Mouse (Mus musculus) mature B cell (primary cell): ENCODE results near the gene Ppp2r5c.

Experiments
- in situ Hi-C: fragments of 300-500 bp; cut with MboI; formaldehyde crosslinking; loops from 2 replicates; pipeline ENCODE4 v1.14.3; 2019

The Ppp2r5c gene

DNA sequence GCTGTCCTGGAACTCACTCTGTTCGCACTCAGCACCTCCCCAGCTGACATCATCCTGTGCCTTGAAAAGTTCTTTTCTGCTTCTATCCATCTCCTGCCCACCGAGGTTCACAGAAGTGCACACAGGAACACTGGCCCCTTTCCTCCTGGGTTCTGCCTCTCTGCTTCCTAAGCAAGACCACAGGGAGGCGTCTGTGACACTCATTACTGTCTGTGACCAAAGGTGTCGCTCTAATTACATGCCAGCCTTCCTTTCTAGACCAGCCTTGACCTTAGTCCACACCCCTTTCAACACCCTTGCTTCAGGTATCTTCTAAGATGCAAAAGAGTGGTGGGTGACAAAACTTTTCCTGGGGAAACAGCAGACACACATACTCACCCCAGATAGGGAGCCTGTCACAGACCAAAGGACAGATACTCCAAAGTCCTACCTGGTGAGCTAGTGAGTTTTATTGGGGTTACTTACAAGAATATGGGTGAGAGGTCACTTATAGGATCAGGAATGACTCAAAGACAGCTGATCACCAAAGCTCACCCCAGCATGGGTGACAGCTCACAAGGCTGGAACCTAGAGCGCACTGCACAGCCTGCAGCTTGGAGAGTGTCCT is 8.4 kb upstream of the Ppp2r5c start:
- in situ Hi-C loops = no loop called here

DNA sequence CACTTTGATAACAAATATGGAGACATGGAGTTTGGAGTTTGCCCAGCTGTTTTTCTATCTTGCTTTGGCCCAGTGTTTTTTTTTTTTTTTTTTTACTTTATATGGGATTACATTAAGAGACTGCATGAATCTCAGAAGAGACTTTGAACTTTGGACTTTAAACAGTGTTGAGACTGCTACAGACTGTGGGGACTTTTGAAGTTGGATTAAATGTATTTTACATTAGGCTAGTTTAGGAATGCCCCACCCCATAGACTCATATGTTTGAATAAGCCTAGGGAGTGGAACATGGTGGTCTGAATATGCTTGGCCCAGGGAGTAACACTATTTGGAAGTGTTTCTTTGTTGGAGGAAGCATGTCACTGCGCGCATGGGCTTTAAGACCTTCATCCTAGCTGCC is 4.7 kb upstream of the Ppp2r5c start:
- in situ Hi-C loops = loop anchor here (10.0 kb wide), 2 partner anchors 263 to 403 kb away; partner anchors contain the start of genes Hsp90aa1 and Mok

DNA sequence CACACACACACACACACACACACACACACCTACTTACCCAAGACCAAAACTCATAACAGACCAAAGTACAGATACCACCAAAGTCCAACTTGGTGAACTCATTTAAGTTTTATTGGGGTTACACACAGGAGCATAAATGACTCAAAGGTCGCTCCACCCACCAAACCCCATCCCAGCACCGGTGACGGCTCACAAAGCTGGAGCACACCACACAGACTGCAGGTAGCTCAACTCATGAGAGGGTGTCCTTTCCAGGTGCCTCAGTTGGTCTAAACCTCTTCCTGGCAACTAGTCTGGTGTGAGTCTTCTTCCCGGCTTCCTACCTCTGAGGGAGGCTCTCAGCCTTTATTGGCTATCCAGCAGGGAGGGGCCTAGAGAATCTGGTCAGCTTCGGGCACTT is 2.4 kb upstream of the Ppp2r5c start:
- in situ Hi-C loops = loop anchor here (10.0 kb wide), 2 partner anchors 260 to 400 kb away; partner anchors contain the start of genes Hsp90aa1 and Mok

DNA sequence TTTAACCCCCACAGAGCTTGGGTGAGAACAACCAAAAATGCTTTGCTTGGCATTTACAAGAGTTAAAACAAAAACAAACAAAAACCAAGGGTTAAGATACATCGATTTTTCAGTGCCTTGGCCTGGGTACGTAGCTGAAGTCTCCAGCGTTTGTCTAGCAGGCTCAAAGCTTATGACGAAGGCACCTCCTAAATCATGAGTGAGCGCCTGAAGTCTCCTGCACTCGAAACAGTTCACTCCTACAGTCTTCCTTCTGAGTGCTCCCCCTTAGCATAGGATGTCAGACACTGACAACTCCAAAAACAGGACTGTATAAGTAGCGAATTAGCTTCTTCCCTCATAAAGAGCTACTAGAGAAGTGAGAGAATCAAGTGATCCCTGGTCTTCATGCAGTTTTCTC is 1.1 kb upstream of the Ppp2r5c start:
- in situ Hi-C loops = loop anchor here (10.0 kb wide), 2 partner anchors 259 to 399 kb away; partner anchors contain the start of genes Hsp90aa1 and Mok

DNA sequence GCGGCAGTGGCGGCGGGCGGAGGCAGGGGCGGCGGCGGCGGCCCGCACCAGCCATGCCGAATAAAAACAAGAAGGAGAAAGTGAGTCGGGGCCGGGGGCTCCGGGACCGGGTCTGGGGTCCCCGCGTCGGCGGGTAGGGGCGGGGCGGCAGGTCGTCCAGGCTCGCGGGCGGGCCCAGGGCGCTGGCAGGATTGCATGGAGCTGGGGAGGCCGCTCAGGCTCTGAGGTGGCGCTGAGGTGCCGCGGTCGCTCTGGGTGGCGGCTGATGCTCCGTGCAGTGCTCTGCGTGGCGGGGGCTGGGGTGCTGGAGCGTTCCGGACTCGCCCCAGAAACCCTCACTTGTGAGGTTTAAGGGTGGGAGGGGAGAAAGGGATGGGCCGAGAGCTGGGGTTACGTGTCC is 386 bp downstream of the Ppp2r5c start:
- in situ Hi-C loops = loop anchor here (10.0 kb wide), 2 partner anchors 257 to 397 kb away; partner anchors contain the start of genes Hsp90aa1 and Mok

DNA sequence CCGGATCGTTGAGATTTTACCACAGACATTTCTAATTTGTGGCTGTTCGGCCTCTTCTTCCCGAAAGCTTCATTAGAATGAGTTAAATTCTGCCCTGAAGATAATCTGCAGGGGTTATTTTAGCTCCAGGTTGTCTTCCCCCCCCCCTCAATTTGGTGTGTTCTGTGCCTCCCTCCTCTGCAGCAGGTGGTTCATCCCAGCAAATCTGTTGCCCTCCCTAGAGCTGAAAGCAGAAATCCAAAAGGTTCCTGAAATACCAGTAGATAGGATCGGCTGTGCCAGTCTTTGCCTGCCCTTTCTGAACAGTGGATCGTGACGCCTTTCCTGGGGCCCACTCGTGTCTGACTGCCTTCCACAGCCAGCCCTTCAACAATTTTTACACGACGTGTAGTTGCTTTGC is 1.8 kb downstream of the Ppp2r5c start:
- in situ Hi-C loops = loop anchor here (10.0 kb wide), 2 partner anchors 256 to 396 kb away; partner anchors contain the start of genes Hsp90aa1 and Mok

DNA sequence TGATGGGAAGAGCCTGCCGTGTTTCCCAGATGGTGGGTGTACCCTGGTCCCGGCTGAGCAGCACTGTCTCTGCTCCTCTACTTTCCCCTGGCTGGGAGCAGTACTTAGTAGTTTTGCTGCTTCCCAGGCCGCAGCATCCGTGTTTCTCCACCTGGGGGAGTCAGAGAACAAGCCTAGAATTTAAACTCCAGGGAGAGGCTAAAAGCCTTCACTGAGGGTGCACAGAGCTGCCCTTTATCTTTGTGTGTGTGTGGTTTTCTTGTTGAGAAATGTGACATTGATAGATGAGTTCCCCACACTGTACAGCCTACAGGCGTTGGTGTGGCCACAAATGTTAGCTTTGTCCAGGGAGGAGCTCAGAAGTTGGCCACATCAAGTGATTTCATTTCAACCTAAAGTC is 7.3 kb downstream of the Ppp2r5c start:
- in situ Hi-C loops = no loop called here

DNA sequence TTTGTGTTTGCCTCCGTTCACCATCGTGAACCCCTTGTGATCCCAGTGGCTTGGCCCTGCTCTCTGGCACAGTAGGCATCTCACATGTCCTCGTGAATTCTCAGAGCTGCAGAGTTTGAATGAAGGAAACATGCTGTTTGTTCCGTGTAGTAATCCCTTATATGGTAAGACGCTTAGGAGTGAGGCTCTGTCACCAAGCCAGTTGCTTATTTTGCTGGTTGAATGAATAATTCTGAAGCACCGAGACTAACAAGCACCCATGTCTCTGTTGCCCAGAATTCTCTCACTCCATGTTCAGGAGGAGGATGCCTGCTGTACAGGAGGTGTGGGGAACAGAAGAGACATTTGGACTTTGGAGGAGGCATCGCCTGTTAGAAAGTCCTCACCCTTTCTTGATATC is 9.1 kb downstream of the Ppp2r5c start:
- in situ Hi-C loops = no loop called here

DNA sequence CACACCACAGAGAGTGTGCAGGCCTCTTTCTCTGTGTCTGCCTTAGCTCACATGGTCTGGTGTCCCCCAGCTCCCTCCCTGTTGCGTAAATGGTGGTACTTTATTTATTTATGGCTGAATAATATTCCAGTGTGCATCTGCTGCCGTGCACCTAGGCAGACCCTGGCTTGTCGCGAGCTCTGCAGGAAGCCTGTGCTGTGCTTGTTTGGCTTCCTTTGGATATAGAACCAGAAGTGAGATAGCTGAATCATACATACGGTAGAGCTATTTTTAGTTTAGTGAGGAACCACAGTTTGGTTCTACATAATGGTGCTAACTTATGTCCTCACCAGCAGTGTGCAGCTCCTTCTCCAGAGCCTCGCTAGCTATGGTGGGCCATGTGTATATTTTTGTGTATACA is 11.7 kb downstream of the Ppp2r5c start:
- in situ Hi-C loops = no loop called here

DNA sequence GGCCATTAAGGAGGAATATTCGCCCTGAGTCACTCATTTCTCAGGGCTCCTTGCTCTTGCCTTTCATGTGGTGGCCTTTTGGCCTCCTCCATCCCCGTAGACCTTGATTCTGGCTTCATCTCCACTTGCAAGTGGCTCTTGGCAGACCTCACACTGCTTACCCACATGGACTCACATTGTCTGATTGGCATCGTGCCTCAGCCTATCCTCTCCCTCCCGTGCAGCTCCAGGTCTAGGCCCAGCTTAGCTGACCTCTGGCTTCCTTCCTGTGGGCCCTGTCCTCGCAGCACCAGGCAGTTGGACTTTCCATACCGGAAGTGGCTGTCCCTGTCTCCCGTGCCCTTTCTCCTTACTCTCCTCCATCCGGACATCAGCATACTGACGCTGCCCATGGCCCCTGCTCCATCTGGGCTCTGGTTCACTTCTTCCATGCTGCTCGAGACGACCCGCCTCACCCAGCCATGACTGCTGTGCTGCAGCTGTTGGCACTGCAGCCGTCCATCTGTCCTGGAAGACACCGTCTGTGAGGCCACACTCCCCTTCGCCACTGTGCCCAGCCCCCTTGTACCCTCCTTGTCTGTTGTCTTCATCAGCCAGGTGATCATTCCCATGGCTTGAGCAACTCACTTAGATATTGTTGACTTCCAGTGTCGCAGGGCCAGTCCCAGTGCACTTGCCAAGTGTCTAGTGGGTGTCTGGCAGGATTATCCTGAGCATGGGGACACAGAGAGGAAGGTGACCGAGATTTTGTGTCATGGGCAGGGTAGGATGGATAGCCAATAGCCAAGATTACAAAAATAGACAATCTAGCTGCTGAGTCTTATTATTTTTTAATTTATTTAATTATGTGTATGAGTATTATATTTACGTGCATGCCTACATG is 13.7 kb downstream of the Ppp2r5c start:
- in situ Hi-C loops = no loop called here

DNA sequence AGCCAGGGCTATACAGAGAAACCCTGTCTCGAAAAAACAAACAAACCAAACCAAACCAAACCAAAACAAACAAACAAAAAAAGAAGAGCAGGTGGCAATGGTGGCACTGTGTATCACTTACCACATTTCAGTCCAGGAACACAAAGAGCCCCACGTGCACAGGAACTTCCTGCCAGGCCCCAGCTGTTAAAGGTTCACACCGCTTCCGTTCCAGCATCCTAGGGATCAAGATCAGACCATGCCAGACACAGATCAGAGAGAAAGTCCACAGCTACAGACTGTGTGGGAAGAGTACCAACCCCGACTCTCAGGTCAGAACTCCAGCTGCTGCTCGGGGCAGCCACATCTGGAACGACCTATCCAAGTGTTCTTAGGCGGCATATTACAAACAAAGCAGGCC is 16.8 kb downstream of the Ppp2r5c start:
- in situ Hi-C loops = no loop called here

DNA sequence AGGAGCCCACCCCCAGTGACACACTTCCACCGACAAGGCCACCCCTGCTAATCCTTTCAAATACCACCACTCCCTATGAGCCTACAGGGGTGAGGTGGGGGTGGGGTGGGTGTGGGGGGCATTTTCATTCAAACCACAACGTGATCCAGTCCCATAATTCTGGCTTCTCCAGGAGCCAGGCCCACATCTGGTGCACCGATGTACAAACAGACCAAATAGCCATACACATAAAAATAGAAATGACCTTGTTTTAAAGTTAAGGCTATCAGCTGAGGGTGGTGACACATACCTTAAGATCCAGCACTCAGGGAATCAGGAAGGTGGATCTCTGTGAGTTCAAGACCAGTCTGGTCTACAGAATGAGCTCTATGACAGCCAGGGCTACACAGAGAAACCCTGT is 24.5 kb downstream of the Ppp2r5c start:
- in situ Hi-C loops = no loop called here

DNA sequence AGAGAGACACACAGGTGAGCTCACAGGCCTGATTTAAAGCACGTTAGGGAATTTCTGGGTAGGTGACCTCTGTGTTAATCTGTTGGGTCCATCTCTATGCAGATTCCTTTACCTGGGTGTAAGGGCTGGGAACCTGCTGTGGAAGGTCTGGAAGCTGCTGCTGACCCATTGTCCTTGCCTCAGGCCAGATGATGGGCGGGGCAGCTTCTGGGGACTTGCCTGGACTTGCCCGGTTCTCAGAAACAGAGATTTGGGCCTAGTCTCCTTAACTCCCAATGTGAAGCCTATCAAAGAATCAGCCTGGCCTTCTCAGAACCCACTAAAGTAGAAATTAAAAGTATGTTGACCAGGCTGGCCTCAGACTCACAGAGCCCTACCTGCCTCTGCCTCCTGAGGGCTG is 25.3 kb downstream of the Ppp2r5c start:
- in situ Hi-C loops = no loop called here

DNA sequence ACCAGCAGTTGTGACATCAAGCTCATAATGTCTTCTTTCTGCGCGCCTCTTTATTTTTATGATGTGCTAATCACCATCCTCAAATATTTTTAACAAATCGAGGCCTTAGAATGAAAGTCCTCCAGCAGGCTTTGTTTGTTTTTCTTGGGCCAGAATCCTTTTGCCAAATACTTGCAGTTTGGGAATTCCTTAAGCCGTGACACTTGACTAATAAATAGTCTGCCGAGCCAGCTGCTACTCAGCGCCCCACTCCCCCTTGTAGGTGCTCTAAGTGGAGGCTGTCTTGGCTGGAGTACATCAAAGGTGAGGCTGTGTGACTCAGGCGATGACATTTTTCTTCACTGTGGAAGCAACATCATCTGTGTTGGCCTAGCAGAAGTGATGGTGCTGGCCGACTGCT is 27.6 kb downstream of the Ppp2r5c start:
- in situ Hi-C loops = no loop called here

DNA sequence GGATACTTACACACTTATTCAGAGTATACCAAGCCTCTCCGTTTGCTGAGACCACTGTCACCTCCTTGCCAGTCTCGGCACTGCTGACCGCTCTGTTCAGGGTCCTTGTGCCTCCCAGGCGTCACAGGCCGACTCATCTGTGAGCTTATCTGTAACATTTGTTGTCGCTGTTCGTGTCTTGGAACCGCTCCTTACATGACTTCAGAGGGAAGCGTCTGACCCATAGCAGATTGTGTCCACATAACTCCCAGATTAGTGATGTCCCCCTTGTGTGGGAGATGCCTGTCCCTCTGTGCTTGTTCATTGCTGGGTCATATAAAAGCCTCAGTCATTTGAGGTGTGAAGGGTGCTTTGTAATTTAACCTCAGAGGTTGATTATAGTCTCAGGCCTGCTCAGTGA is 29.6 kb downstream of the Ppp2r5c start:
- in situ Hi-C loops = no loop called here

DNA sequence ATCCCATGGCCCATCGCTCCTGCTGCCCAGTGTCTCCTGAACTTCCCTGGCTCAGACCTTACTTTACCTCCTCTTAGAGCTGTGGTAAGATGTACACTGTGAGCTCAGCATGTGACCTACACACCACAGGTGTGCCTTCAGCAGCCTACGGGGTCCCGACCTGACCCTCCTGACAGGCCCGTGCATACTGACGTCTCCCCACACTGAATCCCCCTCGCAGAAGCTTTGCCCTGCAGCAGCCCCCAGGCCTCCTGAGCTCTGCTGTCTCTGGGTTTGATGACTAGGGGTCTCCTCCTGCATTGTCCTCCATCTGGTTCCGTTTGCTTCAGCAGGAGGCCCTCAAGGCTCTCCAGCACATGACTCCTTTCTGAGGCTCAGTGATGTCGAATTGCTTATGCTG is 31.0 kb downstream of the Ppp2r5c start:
- in situ Hi-C loops = no loop called here

DNA sequence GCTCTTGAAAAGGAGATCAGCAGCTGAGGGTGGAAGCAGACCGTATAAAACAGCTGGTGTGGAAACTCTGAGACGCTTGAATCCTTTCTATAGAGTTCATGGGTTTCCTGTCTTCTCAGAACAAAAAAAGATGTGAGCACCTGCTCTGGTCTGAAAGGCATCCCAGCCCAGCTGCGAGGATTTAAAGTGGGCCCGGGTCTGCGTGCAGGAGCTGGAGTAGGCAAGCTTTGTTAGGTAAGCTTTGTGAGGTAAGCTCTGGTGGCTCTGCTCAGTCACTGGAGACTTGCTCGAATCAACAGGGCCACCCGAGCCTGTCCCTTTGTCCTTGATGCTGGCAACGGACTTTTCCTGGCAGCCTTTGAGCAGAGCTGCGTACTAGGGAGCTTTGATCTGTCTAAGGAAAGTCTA is 31.7 kb downstream of the Ppp2r5c start:
- in situ Hi-C loops = no loop called here

DNA sequence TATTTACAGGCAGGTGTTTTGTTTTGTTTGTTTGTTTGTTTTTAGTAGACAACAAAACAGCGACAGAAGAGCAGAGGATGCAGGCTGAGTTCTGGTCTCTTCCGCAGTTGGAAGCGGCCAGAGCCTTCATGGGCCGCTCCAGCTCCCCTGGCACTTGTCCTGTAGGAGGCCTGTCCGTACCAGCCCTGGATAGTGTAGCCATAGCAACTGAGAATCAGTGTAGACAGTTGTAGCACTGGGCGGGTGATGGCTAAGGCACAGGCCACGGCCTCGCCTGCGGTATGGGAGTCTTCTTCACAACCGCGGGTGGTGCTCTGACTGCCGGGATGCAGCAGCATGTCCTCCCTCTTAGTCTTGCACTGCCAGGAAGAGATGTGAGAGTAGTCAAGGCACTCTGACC is 32.3 kb downstream of the Ppp2r5c start:
- in situ Hi-C loops = no loop called here

DNA sequence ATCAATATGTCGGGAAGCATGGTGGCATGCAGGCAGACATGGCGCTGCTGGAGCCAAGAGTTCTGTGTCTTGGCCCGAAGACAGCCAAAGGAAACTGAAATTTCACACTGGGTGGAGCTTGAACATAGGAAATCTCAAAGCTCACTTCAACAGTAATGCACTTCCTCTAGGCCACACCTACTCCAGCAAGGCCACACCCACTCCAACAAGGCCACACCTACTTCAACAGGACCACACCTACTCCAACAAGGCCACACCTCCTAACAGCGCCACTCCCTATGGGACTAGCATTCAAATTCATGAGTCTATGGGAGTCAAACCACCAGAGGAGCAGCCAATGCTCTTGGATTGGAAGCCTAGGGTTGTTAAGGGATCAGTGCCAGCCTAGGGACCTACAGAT is 33.8 kb downstream of the Ppp2r5c start:
- in situ Hi-C loops = no loop called here

DNA sequence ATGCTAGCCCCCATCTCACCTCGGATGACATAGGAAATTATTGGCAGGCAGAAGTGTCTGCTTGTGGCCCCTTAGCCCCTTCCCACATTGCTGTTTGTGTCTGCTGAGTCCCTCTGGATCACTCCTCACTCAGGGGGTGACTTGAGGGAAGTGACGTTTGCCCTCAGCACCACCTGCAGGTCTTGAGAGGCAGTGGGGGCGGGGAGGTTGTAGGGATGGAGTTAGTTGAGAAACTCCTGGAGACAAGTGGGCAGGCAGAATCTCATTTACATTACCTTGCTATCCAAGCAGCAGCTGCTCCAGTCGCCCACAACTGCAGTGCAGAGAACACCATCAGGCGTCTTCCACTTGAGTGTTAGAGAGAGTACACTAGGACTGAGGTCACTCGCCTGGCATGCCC is 36.8 kb downstream of the Ppp2r5c start:
- in situ Hi-C loops = no loop called here

DNA sequence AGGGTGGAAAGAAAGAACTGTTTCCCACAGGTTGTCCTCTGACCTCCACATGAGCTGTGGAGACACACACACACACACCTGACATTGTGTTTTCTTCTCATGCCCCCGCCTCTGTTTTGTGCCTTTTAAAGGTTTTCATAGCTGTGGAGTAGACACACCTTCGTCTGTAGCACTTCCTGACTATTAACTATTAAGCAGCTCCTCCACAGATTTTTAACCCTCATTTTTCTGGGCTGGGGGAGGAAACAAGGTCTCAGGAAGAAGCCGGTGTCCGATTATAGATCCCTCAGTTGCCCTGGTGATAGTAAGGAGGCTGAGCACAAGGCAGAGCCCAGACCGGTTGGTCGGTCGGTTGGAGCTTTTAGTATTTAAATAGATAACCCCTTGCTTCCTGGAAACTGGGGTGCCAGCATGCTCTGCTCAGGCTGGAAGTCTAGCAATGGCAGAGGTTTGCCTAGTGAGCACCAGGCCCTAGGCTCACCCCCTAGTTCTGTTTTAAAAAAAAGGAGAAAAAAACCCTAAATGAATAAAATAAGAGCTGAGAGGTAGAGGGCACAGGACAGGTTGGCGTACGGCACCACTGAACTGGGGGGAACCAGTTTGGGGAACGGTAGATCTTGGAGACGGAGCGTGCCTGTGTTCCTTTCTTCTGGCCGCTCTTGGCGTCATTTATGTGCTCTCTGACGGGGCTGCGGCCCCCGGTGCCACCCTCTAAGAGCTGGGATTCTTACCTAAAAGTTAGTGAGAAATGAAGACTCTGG is 38.1 kb downstream of the Ppp2r5c start:
- in situ Hi-C loops = no loop called here

DNA sequence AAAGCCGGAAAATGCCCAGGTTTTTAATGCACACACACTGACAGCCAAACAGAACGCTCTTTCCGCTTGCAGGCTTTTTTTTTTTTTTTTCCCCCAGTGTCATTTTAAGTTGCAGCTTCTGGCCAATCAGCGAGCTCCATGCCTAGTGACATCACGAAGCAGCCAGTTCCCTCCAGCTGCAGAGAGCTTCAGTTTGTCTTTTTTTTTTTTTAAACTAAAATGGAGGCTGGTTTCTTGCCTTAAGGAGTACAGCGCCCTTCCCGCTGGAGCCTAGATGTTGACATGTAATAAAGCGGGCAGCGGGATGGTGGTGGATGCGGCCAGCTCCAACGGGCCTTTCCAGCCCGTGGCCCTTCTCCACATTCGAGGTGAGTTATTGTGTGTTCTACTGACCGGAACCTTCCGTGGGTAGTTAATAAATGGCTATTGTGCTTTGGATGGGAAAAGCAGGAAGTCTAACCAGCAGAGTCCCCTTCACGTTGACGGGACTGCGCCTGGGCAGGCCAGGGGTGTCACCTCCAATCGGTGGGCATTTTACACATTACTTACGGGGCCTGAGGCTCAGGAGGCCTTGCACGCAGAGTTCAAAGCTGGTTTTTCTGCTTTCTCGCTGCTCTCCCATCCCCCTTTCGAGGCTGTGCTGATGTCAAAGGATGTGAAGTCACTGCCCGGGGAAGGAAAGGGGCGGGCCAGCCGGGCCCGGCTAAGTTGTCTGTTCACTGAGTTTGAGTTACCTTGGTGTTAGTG is 38.8 kb downstream of the Ppp2r5c start:
- in situ Hi-C loops = no loop called here
